Mouse (Mus musculus): ENCODE data around the gene Pced1a. TPM values are rescaled to one million over a fixed set of nuclear protein-coding genes. Genes with fewer than 3 reads are reported as not detected.

Pced1a gene
- polyA plus RNA-seq, 1 experiment from 2014 or later: 14.4 TPM

- 89% methylated on average over 1 of the region's 1 CpGs for WGBS
- H3K4me1 ChIP-seq (replicated peaks; ENCODE audit: control insufficient read depth, insufficient read depth, low read length): no peaks in the 10 kb centered on the region; the same call in 1 of the 2 replicates
- H3K36me3 ChIP-seq (ENCODE audit: control insufficient read depth, insufficient read depth, low read length): no peaks in the 10 kb centered on the region
- ATAC-seq (ENCODE audit: low read depth): no peak
- no peak within 1 kb of the TSS for H3K4me2 ChIP-seq (ENCODE audit: low read depth, low read length)
- H3K9me3 ChIP-seq (ENCODE audit: control insufficient read depth, low read length): no peaks in the 10 kb centered on the region
- H3K27ac ChIP-seq (ENCODE audit: low read length): no peak within 1 kb of the TSS
- no peak within 1 kb of the TSS for H3K9ac ChIP-seq (ENCODE audit: low read length)
- no peak within 1 kb of the TSS for H3K4me3 ChIP-seq (ENCODE audit: low read length)
- H3K27me3 ChIP-seq (ENCODE audit: control insufficient read depth, insufficient read depth, low read depth, low read length): no peaks in the 10 kb centered on the region
Measured at GRCm38 (mm10) chr2:130404939-130405338, 19.6 kb downstream of the Pced1a start, which contains the start of the genes Gm28372 and 1700020A23Rik. Gm28372 (plus strand) TSS chr2:130405239. 1700020A23Rik (plus strand) TSS chr2:130405259.

- WGBS: 66% methylated on average over 4 of the region's 4 CpGs
- H3K4me2 ChIP-seq (ENCODE audit: low read depth, low read length): no peak overlapping the region
- H3K4me3 ChIP-seq (ENCODE audit: low read length): no peak overlapping the region
- peaks cover 4% of the 10 kb centered on the region; the same call in 1 of the 2 replicates for H3K4me1 ChIP-seq (replicated peaks; ENCODE audit: control insufficient read depth, insufficient read depth, low read length)
- no peak overlapping the region for H3K27ac ChIP-seq (ENCODE audit: low read length)
- no peaks in the 10 kb centered on the region for H3K27me3 ChIP-seq (ENCODE audit: control insufficient read depth, insufficient read depth, low read depth, low read length)
- H3K9ac ChIP-seq (ENCODE audit: low read length): no peak overlapping the region
- no peaks in the 10 kb centered on the region for H3K9me3 ChIP-seq (ENCODE audit: control insufficient read depth, low read length)
- no peaks in the 10 kb centered on the region for H3K36me3 ChIP-seq (ENCODE audit: control insufficient read depth, insufficient read depth, low read length)
- no peak for ATAC-seq (ENCODE audit: low read depth)
Measured at GRCm38 (mm10) chr2:130401891-130402290, 22.6 kb downstream of the Pced1a start.

- no peak overlapping the region for H3K4me3 ChIP-seq (ENCODE audit: low read length)
- WGBS: 87% methylated on average over 1 of the region's 1 CpGs
- no peak overlapping the region for H3K9ac ChIP-seq (ENCODE audit: low read length)
- H3K36me3 ChIP-seq (ENCODE audit: control insufficient read depth, insufficient read depth, low read length): no peaks in the 10 kb centered on the region
- H3K4me1 ChIP-seq (replicated peaks; ENCODE audit: control insufficient read depth, insufficient read depth, low read length): peaks cover 4% of the 10 kb centered on the region; the same call in 1 of the 2 replicates
- ATAC-seq (ENCODE audit: low read depth): no peak
- H3K27ac ChIP-seq (ENCODE audit: low read length): no peak overlapping the region
- H3K4me2 ChIP-seq (ENCODE audit: low read depth, low read length): no peak overlapping the region
- no peaks in the 10 kb centered on the region for H3K27me3 ChIP-seq (ENCODE audit: control insufficient read depth, insufficient read depth, low read depth, low read length)
- H3K9me3 ChIP-seq (ENCODE audit: control insufficient read depth, low read length): no peaks in the 10 kb centered on the region
Measured at GRCm38 (mm10) chr2:130400046-130400445, 24.5 kb downstream of the Pced1a start.

- no peaks in the 10 kb centered on the region for H3K27me3 ChIP-seq (ENCODE audit: control insufficient read depth, insufficient read depth, low read depth, low read length)
- H3K9ac ChIP-seq (ENCODE audit: low read length): peak overlapping the region; percentile 82
- ATAC-seq (ENCODE audit: low read depth): peak; percentile 34; the same call in 1 of the 2 replicates
- H3K36me3 ChIP-seq (ENCODE audit: control insufficient read depth, insufficient read depth, low read length): peaks cover 2% of the 10 kb centered on the region
- H3K27ac ChIP-seq (ENCODE audit: low read length): no peak overlapping the region
- H3K4me1 ChIP-seq (replicated peaks; ENCODE audit: control insufficient read depth, insufficient read depth, low read length): peaks cover 4% of the 10 kb centered on the region; the same call in 1 of the 2 replicates
- WGBS: 10% methylated on average over 14 of the region's 14 CpGs
- H3K4me2 ChIP-seq (ENCODE audit: low read depth, low read length): peak overlapping the region; percentile 95
- H3K4me3 ChIP-seq (ENCODE audit: low read length): peak overlapping the region; percentile 63
- no peaks in the 10 kb centered on the region for H3K9me3 ChIP-seq (ENCODE audit: control insufficient read depth, low read length)
Measured at GRCm38 (mm10) chr2:130398091-130398490, 26.4 kb downstream of the Pced1a start.

GRCm38 (mm10) chr2:130397186-130397985 is 27.1 kb downstream of the Pced1a start, which contains the start of gene Cpxm1:
Cpxm1 (minus strand) TSS chr2:130397574.
- Histone ChIP-seq H3K27ac (ENCODE audit: low read length) (peak within 1 kb of the TSS; percentile 51; the same call in 1 of the 2 replicates), H3K9ac (ENCODE audit: low read length) (peak within 1 kb of the TSS; percentile 82), H3K36me3 (ENCODE audit: control insufficient read depth, insufficient read depth, low read length) (peaks cover 2% of the 10 kb centered on the region), H3K9me3 (ENCODE audit: control insufficient read depth, low read length) (no peaks in the 10 kb centered on the region), H3K4me2 (ENCODE audit: low read depth, low read length) (peak within 1 kb of the TSS; percentile 95), H3K4me3 (ENCODE audit: low read length) (peak within 1 kb of the TSS; percentile 63), H3K27me3 (ENCODE audit: control insufficient read depth, insufficient read depth, low read depth, low read length) (no peaks in the 10 kb centered on the region), H3K4me1 (replicated peaks; ENCODE audit: control insufficient read depth, insufficient read depth, low read length) (peaks cover 4% of the 10 kb centered on the region; the same call in 1 of the 2 replicates)
- 2% methylated on average over 33 of the region's 53 CpGs for WGBS
- ATAC-seq (ENCODE audit: low read depth): peak; percentile 90

- H3K27ac ChIP-seq (ENCODE audit: low read length): no peak overlapping the region
- H3K4me3 ChIP-seq (ENCODE audit: low read length): no peak overlapping the region
- WGBS: 94% methylated on average over 10 of the region's 11 CpGs
- no peaks in the 10 kb centered on the region for H3K27me3 ChIP-seq (ENCODE audit: control insufficient read depth, insufficient read depth, low read depth, low read length)
- ATAC-seq (ENCODE audit: low read depth): no peak
- H3K36me3 ChIP-seq (ENCODE audit: control insufficient read depth, insufficient read depth, low read length): peaks cover 2% of the 10 kb centered on the region
- H3K4me1 ChIP-seq (replicated peaks; ENCODE audit: control insufficient read depth, insufficient read depth, low read length): peaks cover 4% of the 10 kb centered on the region; the same call in 1 of the 2 replicates
- no peak overlapping the region for H3K4me2 ChIP-seq (ENCODE audit: low read depth, low read length)
- H3K9ac ChIP-seq (ENCODE audit: low read length): no peak overlapping the region
- no peaks in the 10 kb centered on the region for H3K9me3 ChIP-seq (ENCODE audit: control insufficient read depth, low read length)
Measured at GRCm38 (mm10) chr2:130395696-130396095, 28.8 kb downstream of the Pced1a start.

GRCm38 (mm10) chr2:130392836-130393235 is 31.7 kb downstream of the Pced1a start:
- Histone ChIP-seq H3K9me3 (ENCODE audit: control insufficient read depth, low read length) (no peaks in the 10 kb centered on the region), H3K27me3 (ENCODE audit: control insufficient read depth, insufficient read depth, low read depth, low read length) (no peaks in the 10 kb centered on the region), H3K4me1 (replicated peaks; ENCODE audit: control insufficient read depth, insufficient read depth, low read length) (peaks cover 1% of the 10 kb centered on the region; the same call in 1 of the 2 replicates), H3K36me3 (ENCODE audit: control insufficient read depth, insufficient read depth, low read length) (peaks cover 2% of the 10 kb centered on the region), H3K4me3 (ENCODE audit: low read length) (no peak overlapping the region), H3K9ac (ENCODE audit: low read length) (no peak overlapping the region), H3K4me2 (ENCODE audit: low read depth, low read length) (no peak overlapping the region), H3K27ac (ENCODE audit: low read length) (no peak overlapping the region)
- 85% methylated on average over 3 of the region's 3 CpGs for WGBS
- ATAC-seq (ENCODE audit: low read depth): no peak

- no peaks in the 10 kb centered on the region; the same call in 1 of the 2 replicates for H3K4me1 ChIP-seq (replicated peaks; ENCODE audit: control insufficient read depth, insufficient read depth, low read length)
- no peak overlapping the region for H3K27ac ChIP-seq (ENCODE audit: low read length)
- no peak overlapping the region for H3K4me3 ChIP-seq (ENCODE audit: low read length)
- H3K9ac ChIP-seq (ENCODE audit: low read length): no peak overlapping the region
- H3K9me3 ChIP-seq (ENCODE audit: control insufficient read depth, low read length): no peaks in the 10 kb centered on the region
- WGBS: 78% methylated on average over 11 of the region's 11 CpGs
- H3K4me2 ChIP-seq (ENCODE audit: low read depth, low read length): no peak overlapping the region
- no peaks in the 10 kb centered on the region for H3K27me3 ChIP-seq (ENCODE audit: control insufficient read depth, insufficient read depth, low read depth, low read length)
- H3K36me3 ChIP-seq (ENCODE audit: control insufficient read depth, insufficient read depth, low read length): peaks cover 2% of the 10 kb centered on the region
- ATAC-seq (ENCODE audit: low read depth): no peak
Measured at GRCm38 (mm10) chr2:130390993-130391625, 33.4 kb downstream of the Pced1a start.

GRCm38 (mm10) chr2:130388796-130389195 is 35.7 kb downstream of the Pced1a start:
- H3K27me3 ChIP-seq (ENCODE audit: control insufficient read depth, insufficient read depth, low read depth, low read length): no peaks in the 10 kb centered on the region
- WGBS: 79% methylated on average over 2 of the region's 2 CpGs

More at GRCm38 (mm10) chr2:130388796-130389195, 35.7 kb downstream of the Pced1a start:
- Histone ChIP-seq H3K4me3 (ENCODE audit: low read length) (no peak overlapping the region), H3K9me3 (ENCODE audit: control insufficient read depth, low read length) (no peaks in the 10 kb centered on the region), H3K4me1 (replicated peaks; ENCODE audit: control insufficient read depth, insufficient read depth, low read length) (no peaks in the 10 kb centered on the region), H3K9ac (ENCODE audit: low read length) (no peak overlapping the region), H3K4me2 (ENCODE audit: low read depth, low read length) (no peak overlapping the region), H3K36me3 (ENCODE audit: control insufficient read depth, insufficient read depth, low read length) (no peaks in the 10 kb centered on the region; the same call in 1 of the 2 replicates), H3K27ac (ENCODE audit: low read length) (no peak overlapping the region)
- no peak for ATAC-seq (ENCODE audit: low read depth)

Measured in lung, embryonic 16.5 days (tissue).